Mouse (Mus musculus) hindbrain, embryonic 15.5 days (tissue): Measurements from ENCODE around the gene Gm28048. TPM values are rescaled to one million over a fixed set of nuclear protein-coding genes. Genes with fewer than 3 reads are reported as not detected.

Experiments
- ATAC-seq: fragments of 200-750 bp; cut with Nextera tagmentation; 2 replicates; pipeline ENCODE4 v1.8.0; 2017; ENCODE audit warnings: low read depth, moderate number of reproducible peaks, moderate TSS enrichment; ENCODE audit not compliant: low FRiP score
- H3K27ac ChIP-seq: fragments of 300-500 bp; sonication (generic); replicated peaks from 2 replicates; pipeline ENCODE4 v1.5.1; 2015; ENCODE audit warnings: mild to moderate bottlenecking, inconsistent platforms
- H3K27me3 ChIP-seq: fragments of 300-500 bp; sonication (generic); 2 replicates; pipeline ENCODE4 v1.6.1; 2015; ENCODE audit warnings: control low read depth, inconsistent platforms
- H3K36me3 ChIP-seq: fragments of 300-500 bp; sonication (generic); 2 replicates; pipeline ENCODE4 v1.6.1; 2015; ENCODE audit warnings: control low read depth, inconsistent platforms
- H3K4me1 ChIP-seq: fragments of 300-500 bp; sonication (generic); replicated peaks from 2 replicates; pipeline ENCODE4 v1.6.1; 2015; ENCODE audit warnings: control low read depth, inconsistent platforms
- H3K4me2 ChIP-seq: fragments of 300-500 bp; sonication (generic); 2 replicates; pipeline ENCODE4 v1.6.1; 2015; ENCODE audit warnings: moderate library complexity, mild to moderate bottlenecking, inconsistent platforms
- H3K4me3 ChIP-seq: fragments of 300-500 bp; sonication (generic); 2 replicates; pipeline ENCODE4 v1.5.1; 2015; ENCODE audit warnings: mild to moderate bottlenecking, inconsistent platforms
- H3K9ac ChIP-seq: fragments of 300-500 bp; sonication (generic); 2 replicates; pipeline ENCODE4 v1.6.1; 2015; ENCODE audit warnings: inconsistent platforms
- H3K9me3 ChIP-seq: fragments of 300-500 bp; sonication (generic); 2 replicates; pipeline ENCODE4 v1.6.1; 2016; ENCODE audit warnings: control low read depth, inconsistent platforms
- WGBS: fragments of 180-500 bp; shearing (Covaris S2); methylation state at CpG from one replicate; pipeline ENCODE4 v1.1.7; 2015; 5-methylcytosine and 5-hydroxymethylcytosine counted together
- polyA plus RNA-seq: library from polyadenylated mRNA; unstranded; fragments of >200 nt; fragmentation: Nextera tagmentation; extraction: Ambion mirVana; gene quantifications from 2 replicates; pipeline ENCODE4 v1.2.1, GENCODE M21; 2015

Gene Gm28048
- polyA plus RNA-seq, 1 experiment from 2014 or later = 3.9 TPM

GRCm38 (mm10) chr11:23008181-23008823 lies 26.4 kb upstream of the Gm28048 start:
- peak overlapping the region; percentile 59 for H3K4me3 ChIP-seq
- peak overlapping the region; percentile 80 for H3K4me2 ChIP-seq
- peak overlapping the region; percentile 96 for H3K27ac ChIP-seq
- peak overlapping the region; percentile 76 for H3K9ac ChIP-seq
- WGBS = under 1% methylated on average over 40 of the region's 40 CpGs
- peaks cover 12% of the 10 kb centered on the region for H3K36me3 ChIP-seq
- H3K9me3 ChIP-seq = no peaks in the 10 kb centered on the region
- H3K27me3 ChIP-seq = no peaks in the 10 kb centered on the region; the same call in 1 of the 2 replicates
- H3K4me1 ChIP-seq = peaks cover 7% of the 10 kb centered on the region; the same call in 1 of the 2 replicates
- peak; percentile 95 for ATAC-seq

GRCm38 (mm10) chr11:23007481-23008180 lies 25.7 kb upstream of the Gm28048 start, which contains the start of gene Fam161a:
Fam161a (plus strand) TSS chr11:23007531.
- peak within 1 kb of the TSS; percentile 59 for H3K4me3 ChIP-seq
- 1% methylated on average over 22 of the region's 22 CpGs for WGBS
- no peaks in the 10 kb centered on the region for H3K9me3 ChIP-seq
- peak within 1 kb of the TSS; percentile 96 for H3K27ac ChIP-seq
- peak within 1 kb of the TSS; percentile 80 for H3K4me2 ChIP-seq
- H3K4me1 ChIP-seq = peaks cover 7% of the 10 kb centered on the region; the same call in 1 of the 2 replicates
- H3K36me3 ChIP-seq = peaks cover 15% of the 10 kb centered on the region
- peak; percentile 94 for ATAC-seq
- H3K9ac ChIP-seq = peak within 1 kb of the TSS; percentile 76
- H3K27me3 ChIP-seq = no peaks in the 10 kb centered on the region

- peaks cover 20% of the 10 kb centered on the region for H3K36me3 ChIP-seq
- H3K9me3 ChIP-seq = no peaks in the 10 kb centered on the region
- WGBS = 3% methylated on average over 6 of the region's 6 CpGs
- peak overlapping the region; percentile 41 for H3K9ac ChIP-seq
- peak overlapping the region; percentile 80 for H3K4me2 ChIP-seq
- peak overlapping the region; percentile 59 for H3K4me3 ChIP-seq
- H3K27ac ChIP-seq = peak overlapping the region; percentile 96
- peak; percentile 63; the same call in 1 of the 2 replicates for ATAC-seq
- H3K4me1 ChIP-seq = peaks cover 7% of the 10 kb centered on the region; the same call in 1 of the 2 replicates
- H3K27me3 ChIP-seq = no peaks in the 10 kb centered on the region
Observed at GRCm38 (mm10) chr11:23007166-23007480, 25.2 kb upstream of the Gm28048 start.

- Histone ChIP-seq H3K4me3 (no peak overlapping the region), H3K4me2 (no peak overlapping the region), H3K4me1 (peaks cover 7% of the 10 kb centered on the region; the same call in 1 of the 2 replicates), H3K36me3 (peaks cover 36% of the 10 kb centered on the region), H3K27ac (no peak overlapping the region), H3K9me3 (no peaks in the 10 kb centered on the region), H3K27me3 (no peaks in the 10 kb centered on the region), H3K9ac (no peak overlapping the region)
- no peak for ATAC-seq
- 91% methylated on average over 1 of the region's 1 CpGs for WGBS
Observed at GRCm38 (mm10) chr11:23005276-23005675, 23.4 kb upstream of the Gm28048 start.

- no peak for ATAC-seq
- WGBS = 85% methylated on average over 1 of the region's 1 CpGs
- H3K4me1 ChIP-seq = no peaks in the 10 kb centered on the region
- H3K4me2 ChIP-seq = no peak overlapping the region
- no peak overlapping the region for H3K27ac ChIP-seq
- peaks cover 77% of the 10 kb centered on the region for H3K36me3 ChIP-seq
- no peaks in the 10 kb centered on the region for H3K9me3 ChIP-seq
- H3K27me3 ChIP-seq = no peaks in the 10 kb centered on the region
- H3K9ac ChIP-seq = no peak overlapping the region
- H3K4me3 ChIP-seq = no peak overlapping the region
Observed at GRCm38 (mm10) chr11:22998308-22998707, 16.4 kb upstream of the Gm28048 start.

GRCm38 (mm10) chr11:22995461-22995860 lies 13.6 kb upstream of the Gm28048 start:
- no peaks in the 10 kb centered on the region for H3K9me3 ChIP-seq
- H3K4me1 ChIP-seq = peaks cover 16% of the 10 kb centered on the region
- H3K27ac ChIP-seq = no peak overlapping the region
- peaks cover 56% of the 10 kb centered on the region for H3K36me3 ChIP-seq
- H3K4me2 ChIP-seq = no peak overlapping the region
- no peak overlapping the region for H3K4me3 ChIP-seq
- H3K27me3 ChIP-seq = no peaks in the 10 kb centered on the region
- no peak overlapping the region for H3K9ac ChIP-seq
- ATAC-seq = no peak
- WGBS = 95% methylated on average over 4 of the region's 4 CpGs

GRCm38 (mm10) chr11:22994271-22994670 lies 12.4 kb upstream of the Gm28048 start:
- H3K36me3 ChIP-seq = peaks cover 45% of the 10 kb centered on the region
- H3K27ac ChIP-seq = no peak overlapping the region
- H3K9me3 ChIP-seq = no peaks in the 10 kb centered on the region
- 93% methylated on average over 2 of the region's 2 CpGs for WGBS
- H3K4me1 ChIP-seq = peaks cover 16% of the 10 kb centered on the region
- H3K4me2 ChIP-seq = no peak overlapping the region
- H3K27me3 ChIP-seq = no peaks in the 10 kb centered on the region
- no peak for ATAC-seq
- H3K4me3 ChIP-seq = no peak overlapping the region
- H3K9ac ChIP-seq = no peak overlapping the region

GRCm38 (mm10) chr11:22991218-22991835 lies 9.4 kb upstream of the Gm28048 start:
- Histone ChIP-seq H3K36me3 (peaks cover 25% of the 10 kb centered on the region), H3K9ac (peak overlapping the region; percentile 89), H3K27ac (no peak overlapping the region), H3K27me3 (no peaks in the 10 kb centered on the region), H3K4me1 (peaks cover 16% of the 10 kb centered on the region), H3K4me2 (peak overlapping the region; percentile 82), H3K9me3 (no peaks in the 10 kb centered on the region), H3K4me3 (peak overlapping the region; percentile 83)
- WGBS = 14% methylated on average over 14 of the region's 14 CpGs
- ATAC-seq = no peak

- peaks cover 16% of the 10 kb centered on the region for H3K4me1 ChIP-seq
- ATAC-seq = peak; percentile 99
- H3K36me3 ChIP-seq = peaks cover 20% of the 10 kb centered on the region
- H3K27ac ChIP-seq = peak within 1 kb of the TSS; percentile 87
- peak within 1 kb of the TSS; percentile 82 for H3K4me2 ChIP-seq
- no peaks in the 10 kb centered on the region for H3K27me3 ChIP-seq
- H3K9me3 ChIP-seq = no peaks in the 10 kb centered on the region
- H3K4me3 ChIP-seq = peak within 1 kb of the TSS; percentile 83
- under 1% methylated on average over 66 of the region's 66 CpGs for WGBS
- H3K9ac ChIP-seq = peak within 1 kb of the TSS; percentile 89
Observed at GRCm38 (mm10) chr11:22990393-22991126, 8.7 kb upstream of the Gm28048 start, which contains the start of gene Cct4. Cct4 (plus strand) TSS chr11:22990519.

GRCm38 (mm10) chr11:22989786-22990185 lies 7.9 kb upstream of the Gm28048 start:
- 45% methylated on average over 1 of the region's 1 CpGs for WGBS
- H3K9me3 ChIP-seq = no peaks in the 10 kb centered on the region
- peak overlapping the region; percentile 87 for H3K27ac ChIP-seq
- H3K9ac ChIP-seq = peak overlapping the region; percentile 89
- no peaks in the 10 kb centered on the region for H3K27me3 ChIP-seq
- H3K36me3 ChIP-seq = peaks cover 12% of the 10 kb centered on the region
- peaks cover 16% of the 10 kb centered on the region for H3K4me1 ChIP-seq
- peak overlapping the region; percentile 82 for H3K4me2 ChIP-seq
- H3K4me3 ChIP-seq = peak overlapping the region; percentile 83
- ATAC-seq = no peak; the same call in 1 of the 2 replicates

GRCm38 (mm10) chr11:22987357-22987756 lies 5.5 kb upstream of the Gm28048 start:
- Histone ChIP-seq H3K27me3 (no peaks in the 10 kb centered on the region), H3K4me1 (peaks cover 16% of the 10 kb centered on the region), H3K9me3 (no peaks in the 10 kb centered on the region), H3K36me3 (no peaks in the 10 kb centered on the region), H3K9ac (no peak overlapping the region), H3K4me2 (no peak overlapping the region), H3K27ac (no peak overlapping the region), H3K4me3 (no peak overlapping the region)
- ATAC-seq = no peak
- 43% methylated on average over 2 of the region's 2 CpGs for WGBS
